Mouse (Mus musculus) stomach, embryonic 15.5 days (tissue): ENCODE results near the gene Ank2. TPM values are rescaled to one million over a fixed set of nuclear protein-coding genes. Genes with fewer than 3 reads are reported as not detected.

Experiments
- ATAC-seq: fragments of 200-750 bp; cut with Nextera tagmentation; 2 replicates; pipeline ENCODE4 v1.8.0; 2017; ENCODE audit warnings: low read depth, moderate number of reproducible peaks, moderate TSS enrichment; ENCODE audit not compliant: insufficient read depth, low FRiP score
- H3K27ac ChIP-seq: fragments of 300-500 bp; sonication (generic); 2 replicates; pipeline ENCODE4 v1.5.1; 2015; ENCODE audit warnings: mild to moderate bottlenecking, inconsistent platforms
- H3K27me3 ChIP-seq: fragments of 300-500 bp; sonication (generic); replicated peaks from 2 replicates; pipeline ENCODE4 v1.6.1; 2015; ENCODE audit warnings: inconsistent platforms
- H3K36me3 ChIP-seq: fragments of 300-500 bp; sonication (generic); 2 replicates; pipeline ENCODE4 v1.6.1; 2015; ENCODE audit warnings: inconsistent platforms
- H3K4me1 ChIP-seq: fragments of 300-500 bp; sonication (generic); 2 replicates; pipeline ENCODE4 v1.6.1; 2015; ENCODE audit warnings: inconsistent platforms
- H3K4me2 ChIP-seq: fragments of 300-500 bp; sonication (generic); 2 replicates; pipeline ENCODE4 v1.6.1; 2015; ENCODE audit warnings: mild to moderate bottlenecking, inconsistent platforms
- H3K4me3 ChIP-seq: fragments of 300-500 bp; sonication (generic); replicated peaks from 2 replicates; pipeline ENCODE4 v1.5.1; 2015; ENCODE audit warnings: inconsistent platforms
- H3K9ac ChIP-seq: fragments of 300-500 bp; sonication (generic); 2 replicates; pipeline ENCODE4 v1.6.1; 2015; ENCODE audit warnings: inconsistent platforms
- H3K9me3 ChIP-seq: fragments of 300-500 bp; sonication (generic); 2 replicates; pipeline ENCODE4 v1.6.1; 2016; ENCODE audit warnings: inconsistent platforms
- WGBS: fragments of 180-500 bp; shearing (Covaris S2); methylation state at CpG from one replicate; pipeline ENCODE4 v1.1.7; 2015; 5-methylcytosine and 5-hydroxymethylcytosine counted together
- polyA plus RNA-seq: library from polyadenylated mRNA; unstranded; fragments of >200 nt; fragmentation: Nextera tagmentation; extraction: Ambion mirVana; gene quantifications from 2 replicates; pipeline ENCODE4 v1.2.1, GENCODE M21; 2015

Gene Ank2
- polyA plus RNA-seq, 1 experiment from 2014 or later: 32.2 TPM

DNA sequence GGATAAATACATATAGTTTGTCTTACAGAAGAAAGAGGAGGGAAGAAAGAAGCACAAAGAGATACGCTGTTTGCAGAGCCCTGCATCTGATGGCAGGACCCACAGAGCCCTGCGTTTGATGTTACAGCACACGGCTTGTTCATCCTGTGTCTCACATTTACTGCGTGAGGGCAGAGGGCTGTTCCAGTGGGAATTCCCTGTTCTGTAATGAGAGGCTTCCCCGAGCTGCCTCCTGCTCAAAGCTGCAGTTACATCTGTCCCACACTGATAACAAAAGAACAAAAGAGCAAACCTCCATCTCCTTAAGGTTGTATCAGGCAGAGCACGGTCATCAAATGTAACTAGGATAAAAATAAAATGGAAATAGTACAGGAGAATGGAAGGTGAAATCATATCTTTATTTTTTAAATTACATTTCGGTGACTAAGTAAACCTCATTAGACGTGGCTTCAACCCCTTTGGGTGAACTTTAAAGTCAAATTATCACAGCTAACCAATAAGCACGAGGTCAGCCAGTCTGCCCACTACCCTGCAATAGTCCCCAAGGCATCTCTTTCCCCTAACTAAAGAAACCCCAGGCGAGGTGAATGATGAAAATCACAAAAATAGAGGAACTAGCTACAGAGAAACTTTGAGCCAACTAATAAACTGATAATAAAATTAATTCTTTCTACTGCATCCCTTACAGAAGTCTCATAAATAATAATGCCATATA lies 255.1 kb downstream of the Ank2 start:
- ATAC-seq: no peak
- no peaks in the 10 kb centered on the region for H3K9me3 ChIP-seq
- H3K4me2 ChIP-seq: no peak overlapping the region
- H3K9ac ChIP-seq: no peak overlapping the region
- H3K4me1 ChIP-seq: no peaks in the 10 kb centered on the region
- no peak overlapping the region for H3K27ac ChIP-seq
- 59% methylated on average over 10 of the region's 10 CpGs for WGBS
- no peaks in the 10 kb centered on the region for H3K36me3 ChIP-seq
- no peaks in the 10 kb centered on the region for H3K27me3 ChIP-seq
- H3K4me3 ChIP-seq: no peak overlapping the region

DNA sequence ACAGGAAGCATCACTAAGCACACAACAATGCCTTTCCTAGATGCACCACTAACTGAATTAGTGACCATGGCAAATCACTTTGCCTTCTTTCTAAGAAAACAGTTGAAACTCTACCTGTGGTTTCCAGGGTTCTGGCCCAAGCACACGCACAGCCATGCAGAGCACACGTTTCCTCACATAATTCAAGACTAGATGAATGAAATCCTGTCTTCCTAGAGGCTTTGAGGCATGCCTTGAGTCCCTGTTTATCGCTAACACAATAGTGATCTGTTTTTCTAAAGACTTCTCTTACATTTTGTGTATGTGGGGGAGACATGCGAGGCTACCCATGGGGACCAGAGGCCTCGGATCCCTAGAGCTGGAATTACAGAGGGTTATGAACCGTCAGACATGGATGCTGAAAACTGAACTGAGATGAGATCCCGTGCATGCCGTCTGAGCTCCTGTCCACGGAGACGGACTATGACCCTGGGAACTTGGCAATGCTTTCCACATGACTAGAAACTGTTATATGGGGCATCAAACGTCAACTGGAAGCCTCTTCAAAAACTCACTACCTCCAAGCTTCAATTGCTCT lies 256.8 kb downstream of the Ank2 start:
- Histone ChIP-seq H3K9ac (no peak overlapping the region), H3K4me2 (no peak overlapping the region), H3K9me3 (no peaks in the 10 kb centered on the region), H3K4me1 (no peaks in the 10 kb centered on the region), H3K27me3 (no peaks in the 10 kb centered on the region), H3K4me3 (no peak overlapping the region), H3K27ac (no peak overlapping the region), H3K36me3 (no peaks in the 10 kb centered on the region)
- 90% methylated on average over 11 of the region's 11 CpGs for WGBS
- no peak for ATAC-seq

GRCm38 (mm10) chr3:127235271-127235670 lies 263.9 kb downstream of the Ank2 start:
- Histone ChIP-seq H3K4me3 (no peak overlapping the region), H3K9me3 (no peaks in the 10 kb centered on the region), H3K4me1 (no peaks in the 10 kb centered on the region), H3K27ac (no peak overlapping the region), H3K4me2 (no peak overlapping the region), H3K27me3 (no peaks in the 10 kb centered on the region), H3K36me3 (no peaks in the 10 kb centered on the region), H3K9ac (no peak overlapping the region)
- WGBS: 84% methylated on average over 5 of the region's 5 CpGs
- ATAC-seq: no peak

GRCm38 (mm10) chr3:127225799-127226730 lies 273.1 kb downstream of the Ank2 start:
- Histone ChIP-seq H3K9me3 (no peaks in the 10 kb centered on the region), H3K4me3 (peak overlapping the region; percentile 27), H3K27me3 (no peaks in the 10 kb centered on the region), H3K36me3 (no peaks in the 10 kb centered on the region), H3K4me2 (peak overlapping the region; percentile 67), H3K27ac (no peak overlapping the region), H3K9ac (no peak overlapping the region), H3K4me1 (peaks cover 12% of the 10 kb centered on the region; the same call in 1 of the 2 replicates)
- ATAC-seq: peak; percentile 89; the same call in 1 of the 2 replicates
- WGBS: 5% methylated on average over 26 of the region's 26 CpGs

DNA sequence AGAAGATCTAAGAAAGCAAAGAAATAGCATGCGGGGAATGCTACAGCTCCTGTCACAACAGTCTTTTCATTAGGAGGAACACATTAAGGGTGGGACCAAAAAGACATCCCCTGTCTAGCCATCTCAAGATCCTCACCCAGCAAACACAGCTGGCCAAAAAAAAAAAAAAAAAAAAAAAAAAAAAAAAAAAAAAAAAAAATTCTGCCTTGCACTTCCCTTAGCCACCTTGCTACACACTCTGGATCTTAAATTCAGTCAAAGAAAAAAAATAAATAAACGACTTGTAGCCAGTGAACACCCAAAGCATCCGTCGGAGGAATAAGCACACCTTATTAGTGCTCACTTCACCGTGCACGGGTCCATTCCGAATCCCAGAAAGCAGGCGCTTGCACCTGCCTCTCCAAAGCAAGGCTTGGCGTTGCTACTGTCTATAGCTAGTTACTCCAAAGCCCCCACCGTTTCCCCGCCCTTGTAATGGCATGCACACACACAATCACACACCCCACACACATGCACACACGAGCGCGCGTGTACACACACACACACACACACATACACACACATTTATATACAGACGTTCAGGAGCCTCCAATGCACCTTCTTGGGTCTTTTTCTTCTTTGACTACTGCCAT lies 273.9 kb downstream of the Ank2 start:
- WGBS: 16% methylated on average over 16 of the region's 16 CpGs
- Histone ChIP-seq H3K9me3 (no peaks in the 10 kb centered on the region), H3K36me3 (no peaks in the 10 kb centered on the region), H3K4me3 (peak overlapping the region; percentile 27), H3K27ac (no peak overlapping the region), H3K4me2 (peak overlapping the region; percentile 67), H3K27me3 (no peaks in the 10 kb centered on the region), H3K9ac (no peak overlapping the region), H3K4me1 (peaks cover 12% of the 10 kb centered on the region; the same call in 1 of the 2 replicates)
- ATAC-seq: no peak

DNA sequence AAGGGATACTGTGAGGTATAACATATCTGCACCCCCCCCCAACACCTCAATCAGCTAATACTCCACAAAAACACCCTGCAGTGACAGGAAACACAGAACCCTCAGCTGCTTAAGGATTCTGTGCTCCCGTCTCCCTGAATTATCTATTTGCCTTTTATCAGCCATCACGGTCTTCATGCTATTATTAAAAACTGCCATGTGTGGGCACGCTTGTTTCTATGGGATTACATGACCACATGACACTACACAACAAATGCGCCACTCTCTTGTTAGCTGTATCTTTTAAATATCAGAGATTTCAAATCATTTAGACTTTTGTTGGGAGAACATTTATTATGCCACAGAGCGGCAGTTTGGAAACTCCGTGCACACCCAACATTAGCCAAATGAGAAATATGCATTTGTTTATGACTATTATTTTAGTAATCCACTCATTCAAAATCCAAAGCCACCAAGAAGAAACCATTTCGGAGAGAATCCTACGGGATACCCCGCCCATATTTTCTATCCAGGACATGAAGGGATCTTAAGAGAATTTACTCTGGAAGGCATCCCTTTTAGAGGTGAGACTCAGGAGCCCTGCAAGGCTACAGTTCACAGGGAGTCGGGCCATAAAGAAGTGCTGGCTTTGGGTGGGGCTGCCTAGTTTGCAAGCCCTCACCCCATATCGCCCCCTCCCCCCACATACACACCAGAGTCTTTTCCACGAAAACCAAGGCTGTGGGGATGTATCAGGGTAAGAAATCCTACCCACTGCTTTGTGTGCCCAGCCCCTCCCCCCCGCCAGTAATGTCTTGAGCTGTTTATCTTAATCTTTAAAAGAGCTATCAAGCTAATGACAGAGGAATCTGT lies 274.6 kb downstream of the Ank2 start:
- H3K27ac ChIP-seq: no peak overlapping the region
- no peak overlapping the region for H3K4me2 ChIP-seq
- no peaks in the 10 kb centered on the region for H3K27me3 ChIP-seq
- H3K36me3 ChIP-seq: no peaks in the 10 kb centered on the region
- no peaks in the 10 kb centered on the region for H3K9me3 ChIP-seq
- no peak for ATAC-seq
- 65% methylated on average over 13 of the region's 13 CpGs for WGBS
- peaks cover 12% of the 10 kb centered on the region; the same call in 1 of the 2 replicates for H3K4me1 ChIP-seq
- no peak overlapping the region for H3K9ac ChIP-seq
- H3K4me3 ChIP-seq: no peak overlapping the region

DNA sequence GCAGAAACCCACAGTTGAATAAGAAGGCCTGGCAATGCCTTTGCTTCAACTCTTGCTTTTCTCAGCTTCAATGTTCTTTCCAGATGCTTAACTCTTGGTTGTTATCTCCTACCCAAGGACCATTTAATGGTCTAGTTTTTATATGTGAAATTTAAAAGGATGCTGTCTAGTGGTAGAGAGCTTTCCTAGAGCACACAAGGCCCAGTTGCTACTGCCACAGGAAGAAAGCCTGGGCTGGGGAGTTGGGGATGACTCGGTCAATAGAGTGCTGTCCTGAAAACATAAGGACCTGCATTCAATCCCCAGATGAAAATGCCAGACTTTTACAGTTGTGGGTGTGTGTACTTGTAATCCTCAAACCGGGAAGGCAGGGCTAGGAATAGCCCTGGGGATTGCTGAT lies 277.1 kb downstream of the Ank2 start:
- Histone ChIP-seq H3K4me2 (no peak overlapping the region), H3K9me3 (no peaks in the 10 kb centered on the region), H3K27me3 (no peaks in the 10 kb centered on the region), H3K4me3 (no peak overlapping the region), H3K4me1 (peaks cover 12% of the 10 kb centered on the region; the same call in 1 of the 2 replicates), H3K27ac (no peak overlapping the region), H3K9ac (no peak overlapping the region), H3K36me3 (no peaks in the 10 kb centered on the region)
- no peak for ATAC-seq
- 88% methylated on average over 2 of the region's 2 CpGs for WGBS

DNA sequence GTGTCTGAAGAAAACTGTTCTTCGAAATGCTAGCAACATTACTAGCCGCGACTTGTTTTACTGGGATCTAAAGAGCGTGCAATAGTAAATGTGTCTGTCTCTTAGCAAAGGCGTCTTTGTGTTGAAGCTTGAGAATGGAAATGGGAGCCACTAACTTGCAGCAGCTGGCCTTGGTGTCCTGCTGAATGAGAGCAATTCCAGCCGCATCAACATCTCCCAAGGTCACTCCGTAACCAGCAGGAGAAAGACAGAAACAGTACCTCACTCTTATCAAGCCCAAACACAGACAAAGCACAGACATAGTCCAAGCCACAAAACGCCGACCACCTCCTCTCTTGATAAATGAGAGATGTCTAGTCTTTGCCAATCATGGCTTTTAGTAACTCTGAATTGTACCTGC lies 278.3 kb downstream of the Ank2 start:
- H3K4me3 ChIP-seq: no peak overlapping the region
- no peaks in the 10 kb centered on the region for H3K9me3 ChIP-seq
- no peaks in the 10 kb centered on the region for H3K36me3 ChIP-seq
- no peaks in the 10 kb centered on the region for H3K27me3 ChIP-seq
- H3K9ac ChIP-seq: no peak overlapping the region
- H3K4me2 ChIP-seq: no peak overlapping the region
- peaks cover 6% of the 10 kb centered on the region; the same call in 1 of the 2 replicates for H3K4me1 ChIP-seq
- 87% methylated on average over 9 of the region's 9 CpGs for WGBS
- H3K27ac ChIP-seq: no peak overlapping the region
- ATAC-seq: no peak

DNA sequence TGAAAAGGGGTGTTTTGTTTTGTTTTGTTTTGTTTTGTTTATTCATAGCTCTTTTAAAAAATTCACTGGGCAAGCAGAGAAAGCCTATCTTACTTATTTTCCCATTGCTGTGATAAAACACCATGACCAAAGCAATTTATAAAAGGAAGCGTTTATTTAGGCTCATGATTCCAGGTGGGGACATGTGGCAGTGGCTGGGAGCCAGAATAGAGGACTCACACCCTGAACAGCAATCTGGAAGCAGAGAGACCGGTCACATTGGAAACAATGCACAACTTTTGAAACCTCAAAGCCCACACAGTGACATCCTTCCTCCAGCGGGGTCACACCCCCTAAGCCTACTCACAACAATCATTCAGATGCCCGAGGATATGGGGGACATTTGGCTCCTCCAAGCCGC lies 285.6 kb downstream of the Ank2 start:
- Histone ChIP-seq H3K36me3 (no peaks in the 10 kb centered on the region), H3K9ac (no peak overlapping the region), H3K9me3 (no peaks in the 10 kb centered on the region), H3K27ac (no peak overlapping the region), H3K4me3 (no peak overlapping the region), H3K4me1 (no peaks in the 10 kb centered on the region), H3K4me2 (no peak overlapping the region), H3K27me3 (no peaks in the 10 kb centered on the region)
- ATAC-seq: no peak
- 53% methylated on average over 5 of the region's 5 CpGs for WGBS

GRCm38 (mm10) chr3:127211119-127211518 lies 288.0 kb downstream of the Ank2 start:
- no peaks in the 10 kb centered on the region for H3K9me3 ChIP-seq
- H3K36me3 ChIP-seq: no peaks in the 10 kb centered on the region
- no peaks in the 10 kb centered on the region for H3K27me3 ChIP-seq
- no peak overlapping the region for H3K4me2 ChIP-seq
- no peak overlapping the region for H3K9ac ChIP-seq
- WGBS: 33% methylated on average over 3 of the region's 3 CpGs
- no peak overlapping the region for H3K4me3 ChIP-seq
- ATAC-seq: no peak
- no peaks in the 10 kb centered on the region for H3K4me1 ChIP-seq
- no peak overlapping the region; the same call in 1 of the 2 replicates for H3K27ac ChIP-seq

GRCm38 (mm10) chr3:127210552-127210951 lies 288.6 kb downstream of the Ank2 start:
- no peak for ATAC-seq
- H3K9me3 ChIP-seq: no peaks in the 10 kb centered on the region
- WGBS: 39% methylated on average over 4 of the region's 4 CpGs

More at GRCm38 (mm10) chr3:127210552-127210951, 288.6 kb downstream of the Ank2 start:
- peak overlapping the region; percentile 35; the same call in 1 of the 2 replicates for H3K27ac ChIP-seq
- no peaks in the 10 kb centered on the region for H3K36me3 ChIP-seq
- no peaks in the 10 kb centered on the region for H3K27me3 ChIP-seq
- H3K9ac ChIP-seq: no peak overlapping the region
- H3K4me1 ChIP-seq: no peaks in the 10 kb centered on the region
- no peak overlapping the region for H3K4me3 ChIP-seq
- H3K4me2 ChIP-seq: no peak overlapping the region
